Mouse (Mus musculus) left cerebral cortex, postnatal 14 days (tissue): ENCODE measurements around the gene Flywch2. TPM values are rescaled to one million over a fixed set of nuclear protein-coding genes. Genes with fewer than 3 reads are reported as not detected.

Experiments used
- DNase-seq, 2 experiments: peaks; one replicate each; pipeline ENCODE4 v3.0.0; 2021 to 2022; ENCODE audit warnings: low spot score in 2 of 2, mixed read lengths in 1 of 2
- intact Hi-C: fragments of 180-260 bp; cut with DNase I; formaldehyde crosslinking; loops from one replicate; pipeline ENCODE4 v1.15.1; 2025
- long read RNA-seq, 2 experiments: library from polyadenylated mRNA; stranded (forward); transcript quantifications; one replicate each; pipeline ENCODE4 v2.0.0; 2021
- total RNA-seq, 2 experiments: library from RNA; stranded (reverse); gene quantifications; 2 replicates each; pipeline ENCODE4 v1.2.3; 2021

Flywch2 gene
- total RNA-seq: 10 to 100 TPM; 25.7 to 30.1 TPM
- long read RNA-seq, experiment 1, transcript Flywch2-201 (3 exons, 694 nt): major isoform, 18 of 26 reads
- long read RNA-seq, experiment 1, partial matches to known transcripts: 1 of 26 reads
- long read RNA-seq, experiment 1, other reads (novel, unspliced or antisense): 7 of 26 reads
- long read RNA-seq, experiment 2, transcript Flywch2-201 (3 exons, 694 nt): major isoform, 9 of 14 reads
- long read RNA-seq, experiment 2, partial matches to known transcripts: 0 of 14 reads
- long read RNA-seq, experiment 2, other reads (novel, unspliced or antisense): 5 of 14 reads

DNA sequence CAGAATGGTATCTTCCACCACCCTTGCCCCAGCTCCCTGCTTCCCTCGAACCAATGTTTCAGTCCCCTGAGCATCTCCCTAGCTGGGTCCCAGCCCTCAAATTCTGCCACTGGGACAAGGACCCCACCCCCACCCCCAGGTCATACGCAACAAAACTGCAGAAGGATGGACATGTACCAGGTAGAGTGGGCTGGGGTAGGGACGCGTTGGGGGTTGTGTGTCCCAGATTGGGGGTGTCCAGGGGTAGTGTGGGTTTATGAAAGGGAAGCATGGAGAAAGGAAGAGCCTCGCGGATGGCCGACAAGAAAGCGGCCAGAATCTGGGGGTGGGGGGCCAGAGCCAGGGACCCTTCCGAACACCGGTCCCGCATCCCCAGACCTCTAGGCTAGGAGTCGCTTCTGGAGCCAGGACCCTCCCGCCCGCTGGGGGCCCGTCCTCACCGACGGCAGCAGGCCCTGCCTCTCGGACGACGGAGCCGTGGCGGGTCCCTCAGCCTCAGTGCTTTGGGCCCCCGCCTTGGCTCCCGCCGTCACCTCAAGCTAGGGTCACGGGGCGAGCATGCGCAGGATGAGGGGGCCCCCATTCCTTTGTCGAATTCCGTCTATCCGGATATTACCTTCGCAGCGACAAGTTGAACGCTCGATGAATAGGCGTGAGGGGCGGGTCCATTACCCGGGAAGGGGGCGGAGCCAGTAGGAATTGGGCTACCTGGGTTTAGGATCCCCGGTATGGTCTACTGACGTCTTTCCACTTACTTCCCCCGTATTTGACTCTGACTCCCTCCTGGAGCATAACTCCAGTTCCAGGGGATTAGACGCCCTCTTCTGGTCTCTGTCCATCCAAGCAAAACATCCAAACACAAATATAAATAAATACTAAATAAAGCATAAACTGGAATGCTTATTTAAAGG, at the start of gene Flywch2:
Gene Flywch2, minus strand, starts transcription at position 521 of the 911 bp plus-strand sequence.
- peak; percentile 90 to 94 for DNase-seq
- intact Hi-C loops: no loop called here

DNA sequence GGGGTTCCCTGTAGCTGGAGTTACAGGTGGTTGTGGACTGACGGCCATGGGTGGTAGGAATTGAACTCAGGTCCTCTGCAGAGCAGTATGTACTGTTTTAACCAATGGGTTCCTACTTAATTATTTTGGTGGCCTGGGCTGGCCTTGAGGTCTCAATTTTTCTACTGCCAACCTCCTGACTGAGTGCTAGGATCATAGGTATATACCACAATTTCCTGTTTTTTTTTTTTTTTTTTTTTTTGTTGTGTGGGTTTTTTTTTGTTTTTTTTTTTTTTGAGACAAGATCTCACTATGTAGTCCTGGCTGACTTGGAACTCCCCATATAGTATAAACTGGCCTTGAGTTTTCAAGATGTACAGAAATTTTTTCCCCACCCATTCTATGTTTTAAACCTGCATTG, 45.3 kb upstream of the Flywch2 start:
- intact Hi-C loops: no loop called here
- no peak for DNase-seq

DNA sequence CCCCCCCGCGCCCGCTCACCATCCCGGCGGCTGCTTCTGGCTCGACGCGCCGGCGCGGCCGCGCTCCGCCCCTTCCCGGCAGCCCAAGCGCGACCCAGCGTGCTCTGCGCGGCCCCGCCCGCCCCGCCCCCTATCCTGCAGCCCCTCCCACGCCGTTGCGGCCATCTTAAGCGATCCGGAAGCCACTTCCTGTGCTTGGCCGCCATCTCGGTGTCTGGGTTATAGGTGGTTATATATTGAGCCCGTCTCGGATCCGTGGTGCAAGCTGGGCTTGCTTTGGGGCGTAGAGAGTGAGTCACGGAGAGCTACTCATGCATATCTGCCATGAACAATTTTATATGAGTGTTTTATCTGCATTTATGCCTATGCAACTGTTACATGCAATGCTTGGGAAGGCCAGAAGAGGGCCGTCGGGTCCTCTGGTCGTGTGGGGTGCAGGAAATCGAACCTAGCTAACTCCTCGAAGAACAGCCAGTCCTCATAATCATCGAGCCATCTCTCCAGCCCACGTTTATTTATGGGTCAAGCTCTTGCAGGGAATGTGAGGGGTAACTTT, 43.3 kb upstream of the Flywch2 start, which contains the start of gene Elob:
Gene Elob, minus strand, starts transcription at position 73 of the 556 bp plus-strand sequence.
- peak; percentile 87 to 93 for DNase-seq
- intact Hi-C loops: no loop called here

DNA sequence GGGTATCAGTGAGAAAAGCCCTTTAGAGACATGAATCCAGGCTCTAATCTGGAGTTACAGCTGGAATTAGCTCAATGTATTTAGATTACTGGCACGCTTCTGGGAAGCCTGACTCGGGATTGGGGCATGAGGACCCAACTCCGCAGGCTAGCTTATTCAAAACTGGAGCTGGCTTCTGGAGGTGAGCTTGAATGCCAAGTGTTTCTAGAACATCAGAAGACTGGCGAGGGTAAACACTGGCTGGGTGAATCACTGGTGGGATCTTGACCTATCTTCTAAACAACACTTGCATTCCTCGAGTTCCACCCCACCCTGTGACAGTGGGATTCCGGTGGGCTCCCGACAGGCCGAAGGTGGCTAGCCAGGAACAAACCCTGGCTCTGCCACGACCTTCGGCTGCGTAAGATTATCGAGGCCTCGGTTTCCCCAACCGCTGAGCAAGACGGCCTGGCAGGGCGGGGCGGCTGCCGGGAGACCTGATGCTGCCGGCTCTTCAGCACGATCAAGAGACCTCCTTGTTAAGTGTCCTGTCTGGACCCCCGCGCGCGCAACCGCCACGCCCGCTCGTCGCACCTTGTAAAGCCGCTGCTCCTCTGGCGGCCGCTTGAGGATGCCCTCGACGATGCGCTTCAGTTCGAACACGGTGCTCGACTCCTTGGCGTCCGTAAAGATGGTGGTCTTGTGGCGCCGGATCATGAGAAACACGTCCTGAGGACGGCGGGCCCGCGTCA, 42.6 kb upstream of the Flywch2 start:
- DNase-seq: peak; percentile 47 to 54
- intact Hi-C loops: no loop called here

DNA sequence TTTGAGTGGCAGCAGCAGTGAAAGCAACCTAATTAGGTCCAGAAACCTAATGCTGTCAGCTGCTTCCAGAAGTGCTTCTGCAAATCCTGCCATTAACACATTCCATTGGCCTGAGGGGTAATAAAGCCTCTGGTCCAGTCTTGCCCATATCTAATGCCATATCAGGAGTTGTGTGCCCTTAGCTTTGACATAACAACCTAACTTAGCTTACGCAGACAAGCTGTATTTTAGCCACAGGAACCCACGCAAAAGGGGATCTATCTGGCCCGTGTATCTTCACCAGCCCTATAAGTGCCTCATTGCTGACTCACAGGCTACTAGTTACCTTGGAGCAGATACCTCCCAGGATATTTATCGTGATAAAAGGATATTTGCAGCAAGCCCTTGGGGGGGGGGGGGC, 39.7 kb upstream of the Flywch2 start:
- DNase-seq: no peak
- intact Hi-C loops: no loop called here

DNA sequence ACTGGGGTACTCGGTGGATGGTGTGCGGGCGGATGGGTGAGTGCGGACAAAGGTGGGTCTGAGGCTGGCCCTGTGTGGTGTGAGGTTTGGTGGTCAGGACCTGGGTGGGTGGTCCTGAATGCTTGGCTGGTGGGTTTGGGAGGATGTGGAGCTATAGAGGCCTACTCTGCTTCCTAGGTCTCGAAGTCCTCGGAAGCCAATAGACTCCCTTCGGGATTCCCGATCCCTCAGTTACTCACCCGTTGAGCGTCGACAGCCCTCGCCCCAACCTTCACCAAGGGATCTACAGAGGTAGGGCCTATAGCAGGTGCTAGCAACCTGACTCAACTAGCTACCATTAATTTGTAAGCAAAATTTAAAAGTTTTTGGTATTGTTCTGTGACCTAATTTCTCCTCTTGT, 37.7 kb upstream of the Flywch2 start:
- intact Hi-C loops: no loop called here

DNA sequence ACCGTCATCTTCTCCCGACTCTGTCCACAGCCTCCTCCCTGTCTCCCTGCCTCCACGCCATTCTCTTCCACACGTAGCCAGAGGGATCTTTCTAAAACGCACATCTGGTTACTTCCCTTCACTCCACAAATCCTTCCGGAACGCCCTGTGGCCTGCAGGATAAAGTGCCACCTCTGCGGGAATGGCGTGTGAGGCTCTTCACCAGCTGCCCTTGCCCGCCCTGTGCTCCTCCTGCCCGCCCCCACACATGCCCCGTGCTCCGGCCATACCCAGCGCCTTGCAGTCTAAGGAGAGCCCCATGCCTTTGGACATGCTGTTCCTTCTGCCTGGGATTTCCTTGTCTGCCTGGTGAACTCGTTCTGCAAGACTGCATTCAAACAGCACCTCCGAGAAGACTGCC, 37.1 kb upstream of the Flywch2 start:
- intact Hi-C loops: no loop called here

More for the DNA sequence above, 37.7 kb upstream of the Flywch2 start:
- no peak for DNase-seq

DNA sequence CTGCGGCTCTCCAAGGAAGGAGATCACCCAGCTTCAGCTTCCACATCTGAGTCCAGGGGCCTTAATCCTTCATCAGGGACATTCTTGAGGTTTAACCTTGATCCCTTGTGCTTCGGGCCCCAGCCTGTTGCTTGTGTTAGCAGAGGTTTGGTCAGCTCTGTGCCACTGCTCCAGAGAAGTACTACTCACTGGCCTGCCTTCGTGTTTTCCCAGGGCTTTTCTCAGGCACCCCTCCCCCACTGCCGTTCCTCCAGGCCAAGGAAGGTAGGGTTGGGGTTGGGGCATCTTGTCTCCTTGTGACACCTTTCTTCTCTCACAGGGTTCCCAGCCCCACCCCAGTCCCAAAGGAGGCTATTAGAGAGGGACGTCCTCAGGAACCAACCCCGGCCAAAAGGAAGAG, 36.2 kb upstream of the Flywch2 start:
- intact Hi-C loops: no loop called here
- no peak for DNase-seq

More for the DNA sequence above, 37.1 kb upstream of the Flywch2 start:
- no peak for DNase-seq

DNA sequence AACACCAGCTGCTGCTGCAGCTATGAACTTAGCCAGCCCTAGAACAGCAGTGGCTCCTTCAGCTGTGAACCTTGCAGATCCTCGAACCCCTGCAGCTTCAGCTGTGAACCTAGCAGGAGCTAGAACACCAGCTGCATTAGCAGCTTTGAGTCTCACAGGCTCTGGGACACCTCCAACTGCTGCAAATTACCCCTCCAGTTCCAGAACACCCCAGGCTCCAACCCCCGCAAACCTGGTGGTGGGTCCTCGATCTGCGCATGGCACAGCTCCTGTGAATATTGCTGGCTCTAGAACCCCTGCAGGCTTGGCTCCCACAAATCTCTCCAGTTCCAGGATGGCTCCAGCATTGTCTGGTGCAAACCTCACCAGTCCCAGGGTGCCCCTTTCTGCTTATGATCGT, 34.9 kb upstream of the Flywch2 start:
- no peak for DNase-seq
- intact Hi-C loops: no loop called here

DNA sequence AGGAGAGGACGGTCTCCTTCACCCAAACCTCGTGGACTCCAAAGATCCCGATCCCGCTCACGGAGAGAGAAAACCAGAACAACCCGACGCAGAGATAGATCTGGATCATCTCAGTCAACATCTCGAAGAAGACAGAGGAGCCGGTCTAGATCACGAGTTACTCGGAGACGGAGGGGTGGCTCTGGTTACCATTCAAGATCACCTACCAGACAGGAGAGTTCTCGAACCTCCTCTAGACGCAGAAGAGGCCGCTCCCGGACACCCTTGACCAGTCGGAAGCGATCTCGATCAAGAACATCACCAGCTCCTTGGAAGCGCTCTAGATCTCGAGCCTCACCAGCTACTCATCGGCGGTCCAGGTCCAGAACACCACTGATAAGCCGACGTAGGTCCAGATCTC, 33.4 kb upstream of the Flywch2 start:
- no peak for DNase-seq
- intact Hi-C loops: loop anchor here (5.0 kb wide), 1 partner anchor 57 kb away; no protein-coding TSS in a partner anchor

DNA sequence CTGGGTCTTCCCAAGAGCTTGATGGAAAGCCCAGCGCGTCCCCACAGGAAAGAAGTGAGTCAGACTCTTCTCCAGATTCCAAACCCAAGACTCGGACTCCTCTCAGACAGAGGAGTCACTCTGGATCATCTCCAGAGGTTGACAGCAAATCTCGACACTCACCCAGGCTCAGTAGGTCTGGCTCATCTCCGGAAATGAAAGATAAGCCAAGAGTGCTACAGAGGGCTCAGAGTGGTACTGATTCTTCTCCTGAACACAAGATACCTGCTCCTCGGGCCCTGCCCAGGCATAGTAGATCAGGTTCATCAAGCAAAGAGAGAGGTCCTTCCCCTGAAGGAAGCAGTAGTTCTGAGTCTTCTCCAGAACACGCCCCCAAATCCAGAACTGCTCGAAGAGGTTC, 32.7 kb upstream of the Flywch2 start:
- no peak for DNase-seq
- intact Hi-C loops: loop anchor here (5.0 kb wide), 1 partner anchor 56 kb away; no protein-coding TSS in a partner anchor

DNA sequence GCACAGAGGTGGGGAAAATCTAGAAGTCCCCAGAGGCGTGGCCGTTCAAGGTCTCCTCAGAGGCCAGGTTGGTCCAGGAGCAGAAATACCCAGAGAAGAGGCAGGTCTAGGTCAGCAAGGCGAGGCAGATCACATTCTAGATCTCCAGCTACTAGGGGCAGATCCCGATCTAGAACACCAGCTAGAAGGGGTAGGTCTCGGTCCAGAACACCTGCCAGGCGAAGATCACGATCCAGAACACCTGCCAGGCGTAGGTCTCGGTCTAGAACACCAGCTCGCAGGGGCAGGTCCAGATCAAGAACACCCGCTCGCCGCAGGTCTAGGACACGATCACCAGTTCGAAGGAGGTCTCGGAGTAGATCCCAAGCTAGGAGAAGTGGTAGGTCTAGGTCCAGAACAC, 29.8 kb upstream of the Flywch2 start:
- intact Hi-C loops: loop anchor here (5.0 kb wide), 1 partner anchor 53 kb away; no protein-coding TSS in a partner anchor
- DNase-seq: no peak

DNA sequence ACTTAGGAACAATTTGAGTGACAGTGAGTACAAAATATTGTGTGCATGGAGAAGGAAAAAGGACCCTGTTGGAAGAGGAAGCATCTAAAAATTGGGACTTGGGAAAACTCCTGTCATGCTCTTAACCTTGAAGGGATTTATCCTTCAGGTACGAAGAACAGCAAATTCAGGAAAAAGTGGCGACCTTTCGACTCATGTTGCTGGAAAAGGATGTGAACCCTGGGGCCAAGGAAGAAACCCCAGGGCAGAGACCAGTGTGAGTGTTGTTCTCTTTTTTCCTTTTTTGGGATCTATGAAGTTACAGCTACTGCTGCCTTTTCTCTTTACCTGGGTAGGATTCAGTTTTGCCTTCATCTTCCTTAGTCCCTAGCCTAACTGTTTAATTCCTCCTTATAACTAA, 22.0 kb upstream of the Flywch2 start:
- intact Hi-C loops: no loop called here

DNA sequence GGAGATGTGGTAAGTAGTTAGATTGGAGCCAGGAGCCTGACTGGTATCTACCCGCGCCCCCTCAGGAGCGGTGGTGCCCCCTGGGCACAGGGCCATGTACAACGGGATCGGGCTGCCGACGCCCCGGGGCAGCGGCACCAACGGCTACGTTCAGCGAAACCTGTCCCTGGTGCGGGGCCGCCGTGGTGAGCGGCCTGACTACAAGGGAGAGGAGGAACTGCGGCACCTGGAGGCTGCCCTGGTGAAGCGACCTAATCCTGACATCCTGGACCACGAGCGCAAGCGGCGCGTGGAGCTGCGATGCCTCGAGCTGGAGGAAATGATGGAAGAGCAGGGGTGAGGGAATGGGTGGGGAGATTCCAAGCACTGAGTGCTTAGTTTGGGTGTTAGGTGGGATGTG, 21.0 kb upstream of the Flywch2 start:
- intact Hi-C loops: no loop called here
- DNase-seq: no peak

More for the DNA sequence above, 22.0 kb upstream of the Flywch2 start:
- DNase-seq: no peak

DNA sequence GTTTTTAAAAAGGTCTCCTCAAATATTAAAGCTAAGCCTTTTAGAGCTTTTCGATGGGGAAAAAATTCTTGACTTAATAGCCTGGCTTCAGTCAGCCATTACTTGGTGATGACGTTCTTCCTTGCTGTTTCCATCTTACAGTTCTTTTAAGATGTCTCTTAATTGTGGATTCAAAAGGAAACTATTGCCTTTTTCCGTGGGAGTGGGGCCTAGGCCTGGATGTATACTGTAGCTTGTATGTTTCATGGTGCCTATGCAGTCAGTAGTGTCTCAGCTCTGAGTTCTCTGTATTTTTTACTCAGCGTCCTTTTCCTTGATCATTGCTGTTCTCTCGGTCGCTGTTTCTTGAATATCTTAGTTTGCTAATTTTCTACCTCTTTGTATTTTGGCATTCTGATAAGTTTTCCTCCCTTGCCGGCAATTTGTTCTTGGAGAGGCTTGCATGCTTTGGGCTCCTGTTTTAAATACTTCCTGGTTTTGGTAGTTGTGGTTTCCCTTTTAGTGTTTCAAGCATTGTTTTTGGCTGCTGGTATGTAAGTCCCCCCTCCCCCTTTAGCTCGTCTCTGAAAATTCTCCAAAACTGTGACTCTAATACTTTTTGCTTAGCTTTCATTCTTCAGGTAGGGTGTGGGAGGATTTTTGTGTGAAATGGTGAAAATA, 18.7 kb upstream of the Flywch2 start:
- intact Hi-C loops: no loop called here
- DNase-seq: no peak

DNA sequence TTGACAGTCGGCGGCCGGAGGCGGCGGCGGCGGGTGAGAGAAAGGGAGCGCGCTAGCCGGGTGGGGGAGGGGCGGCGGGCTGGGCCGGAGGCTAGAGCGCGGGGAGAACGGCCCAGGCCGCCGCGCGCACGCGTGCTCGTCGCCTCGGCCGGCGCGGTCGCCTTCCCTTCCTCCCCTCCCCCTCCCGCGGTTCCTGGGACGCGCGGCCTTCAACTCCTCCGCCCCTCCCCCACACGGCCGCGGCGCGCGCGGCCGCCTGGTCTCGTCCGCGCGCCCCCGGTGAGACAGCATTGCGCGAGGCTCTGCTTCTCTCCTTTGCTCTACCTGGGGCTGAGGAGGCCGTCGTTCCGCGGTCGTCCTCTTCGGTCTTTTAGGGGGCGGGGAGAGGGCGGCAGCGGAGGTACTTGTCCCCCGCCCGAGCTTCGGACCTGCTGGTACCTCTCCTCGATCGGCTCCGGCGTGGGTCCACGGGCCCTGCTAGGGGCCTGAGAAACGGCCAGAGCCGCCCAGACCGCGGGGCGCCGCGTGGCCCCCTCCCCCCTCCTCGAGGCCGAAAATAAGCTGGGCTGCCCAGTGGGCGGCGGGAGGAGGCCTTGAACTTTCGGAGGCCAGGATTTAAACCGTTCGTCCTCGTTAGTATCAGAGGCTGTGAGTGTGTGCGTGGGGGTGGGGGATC, 17.6 kb upstream of the Flywch2 start:
- intact Hi-C loops: loop anchor here (2.0 kb wide), 1 partner anchor 33 kb away; the partner anchor contains the start of gene Flywch1
- DNase-seq: peak; percentile 69 to 80

DNA sequence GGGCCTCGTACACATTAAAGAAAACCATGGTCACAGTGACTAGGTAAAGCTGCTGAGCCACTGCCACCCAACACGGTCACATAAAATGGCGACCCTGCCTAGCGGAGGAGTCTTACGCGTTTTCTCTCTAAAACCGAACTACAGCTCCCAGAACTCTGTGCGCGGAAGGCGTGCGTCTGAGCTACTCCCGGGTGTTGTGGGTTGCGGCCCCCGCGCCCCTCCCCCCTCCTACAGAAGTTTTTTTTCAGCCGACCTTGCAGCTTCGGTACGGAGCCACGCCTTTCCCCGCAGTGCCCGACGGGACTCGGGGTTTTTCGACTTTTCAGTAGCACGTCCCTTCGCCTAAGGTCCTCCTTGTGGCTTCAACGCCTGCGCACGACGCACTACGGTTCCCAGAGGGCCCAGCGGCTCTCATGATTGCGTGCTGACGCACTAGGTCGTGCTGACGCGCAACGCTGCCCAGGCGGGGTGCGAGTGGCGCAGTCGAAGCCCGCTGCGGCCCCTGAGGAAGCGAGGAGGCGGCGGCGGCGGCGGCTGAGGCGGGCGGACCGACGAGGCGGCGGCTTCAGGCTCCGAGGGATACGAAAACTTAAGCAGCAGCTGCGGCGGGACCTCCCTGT, 17.0 kb upstream of the Flywch2 start:
- peak; percentile 99 for DNase-seq
- intact Hi-C loops: loop anchor here (2.0 kb wide), 1 partner anchor 32 kb away; the partner anchor contains the start of gene Flywch1

DNA sequence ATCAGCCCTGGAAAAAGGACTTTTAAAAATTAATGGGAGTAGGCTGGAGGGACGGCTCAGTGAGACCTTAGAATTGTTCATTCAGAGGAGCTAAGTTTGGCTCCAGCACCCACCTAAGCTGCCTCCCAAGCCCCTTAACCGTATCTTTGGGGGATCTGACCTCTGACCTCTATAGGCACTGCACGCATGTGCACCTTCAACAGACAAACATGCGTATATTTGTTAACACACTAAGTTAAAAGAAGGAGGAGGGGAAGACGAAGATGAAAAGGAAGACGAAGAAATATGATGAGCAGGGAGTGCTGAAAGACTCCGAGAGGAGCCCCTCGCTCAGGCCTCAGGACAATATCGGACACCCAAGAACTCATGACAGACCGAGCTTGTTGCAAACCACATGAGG, 15.7 kb upstream of the Flywch2 start:
- intact Hi-C loops: loop anchor here (2.0 kb wide), 1 partner anchor 31 kb away; the partner anchor contains the start of gene Flywch1
- no peak for DNase-seq
